Mouse (Mus musculus) heart, embryonic 10.5 days (tissue): ENCODE data around the gene Sco1. TPM values are rescaled to one million over a fixed set of nuclear protein-coding genes. Genes with fewer than 3 reads are reported as not detected.

Source experiments
- DNase-seq: peaks from one replicate; pipeline ENCODE4 v3.0.0-alpha.2; 2017; ENCODE audit warnings: low spot score
- H3K27ac ChIP-seq: fragments of 300-500 bp; sonication (generic); 2 replicates; pipeline ENCODE4 v1.5.1; 2016; ENCODE audit warnings: mild to moderate bottlenecking
- H3K27me3 ChIP-seq: fragments of 300-500 bp; sonication (generic); 2 replicates; pipeline ENCODE4 v1.6.1; 2016; ENCODE audit warnings: mild to moderate bottlenecking; ENCODE audit not compliant: poor library complexity, insufficient read depth, severe bottlenecking
- H3K36me3 ChIP-seq: fragments of 300-500 bp; sonication (generic); 2 replicates; pipeline ENCODE4 v1.6.1; 2016; ENCODE audit warnings: mild to moderate bottlenecking, moderate library complexity
- H3K4me1 ChIP-seq: fragments of 300-500 bp; sonication (generic); 2 replicates; pipeline ENCODE4 v1.6.1; 2016; ENCODE audit warnings: mild to moderate bottlenecking
- H3K4me3 ChIP-seq: fragments of 300-500 bp; sonication (generic); 2 replicates; pipeline ENCODE4 v1.5.1; 2016; ENCODE audit warnings: mild to moderate bottlenecking, moderate library complexity
- H3K9me3 ChIP-seq: fragments of 300-500 bp; sonication (generic); 2 replicates; pipeline ENCODE4 v1.6.1; 2016; ENCODE audit warnings: mild to moderate bottlenecking, moderate library complexity
- WGBS: fragments of 180-500 bp; shearing (Covaris S2); methylation state at CpG from one replicate; pipeline ENCODE4 v1.1.7; 2016; 5-methylcytosine and 5-hydroxymethylcytosine counted together
- microRNA-seq: library from miRNA; unstranded; fragments of <30 nt; microRNA quantifications from one replicate; pipeline ENCODE4, GENCODE M21; 2017
- polyA plus RNA-seq: library from polyadenylated mRNA; unstranded; fragments of >200 nt; fragmentation: Nextera tagmentation; extraction: Ambion mirVana; gene quantifications from 2 replicates; pipeline ENCODE4 v1.2.1, GENCODE M21; 2016

The Sco1 gene
- polyA plus RNA-seq, 1 experiment from 2014 or later, result 21.7 TPM

DNA sequence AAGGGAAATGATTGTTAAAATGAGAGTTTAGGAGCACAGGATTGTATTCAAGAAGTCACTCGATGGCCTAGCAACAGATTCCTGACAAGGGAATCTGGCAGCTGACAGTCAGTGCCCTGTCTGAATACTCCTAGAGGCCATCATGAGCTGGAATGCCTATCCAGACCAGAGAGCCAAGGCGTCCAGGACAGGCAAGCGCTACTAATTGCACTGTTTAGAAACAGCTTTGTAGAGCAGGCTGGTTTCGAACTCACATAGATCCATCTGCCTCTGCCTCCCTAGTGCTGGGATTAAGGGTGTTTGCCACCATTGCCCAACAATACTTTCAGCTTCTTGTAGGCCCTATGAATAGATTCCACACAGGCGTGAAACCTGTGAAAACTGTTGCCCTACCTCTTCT is 61.8 kb downstream of the Sco1 start:
- no peak for DNase-seq
- Histone ChIP-seq H3K4me1 (no peaks in the 10 kb centered on the region), H3K27ac (no peak overlapping the region), H3K4me3 (no peak overlapping the region), H3K36me3 (no peaks in the 10 kb centered on the region), H3K9me3 (no peaks in the 10 kb centered on the region), H3K27me3 (peaks cover 11% of the 10 kb centered on the region; the same call in 1 of the 2 replicates)
- WGBS, result 88% methylated on average over 5 of the region's 5 CpGs

- no peak overlapping the region for H3K27ac ChIP-seq
- peaks cover 4% of the 10 kb centered on the region; the same call in 1 of the 2 replicates for H3K4me1 ChIP-seq
- no peak overlapping the region for H3K4me3 ChIP-seq
- no peaks in the 10 kb centered on the region for H3K36me3 ChIP-seq
- H3K9me3 ChIP-seq, result no peaks in the 10 kb centered on the region
- WGBS, result 82% methylated on average over 12 of the region's 12 CpGs
- DNase-seq, result no peak
- H3K27me3 ChIP-seq, result peaks cover 11% of the 10 kb centered on the region; the same call in 1 of the 2 replicates
Measured at GRCm38 (mm10) chr11:67114901-67115300, 62.4 kb downstream of the Sco1 start.

Small RNA genes within 50 kb of the gene (microRNA-seq; reads per million reads assigned to microRNA genes)
- not detected for gene Mir6923

Other genes with a start within 250 kb of the Sco1 start
- gene Pirt, start 140.7 kb upstream of the Sco1 start, polyA plus RNA-seq, result 6.9 and 13.1 TPM in 2 replicates
- 0.28 TPM in 1 of 2 replicates, not detected in the other for gene Tmem238l, start 96.0 kb upstream of the Sco1 start, polyA plus RNA-seq
- gene Tmem220, start 27.5 kb upstream of the Sco1 start, polyA plus RNA-seq, result 1.7 and 1.8 TPM in 2 replicates
- 21.7 and 22.6 TPM in 2 replicates for gene Adprm, start 76 bp upstream of the Sco1 start, polyA plus RNA-seq
- 0.04 TPM in 2 replicates for gene Myh3, start 25.6 kb downstream of the Sco1 start, polyA plus RNA-seq
- not detected in 2 replicates for gene Myh2, start 118.4 kb downstream of the Sco1 start, polyA plus RNA-seq
- gene Myh1, start 147.4 kb downstream of the Sco1 start, polyA plus RNA-seq, result 0.04 and 0.18 TPM in 2 replicates
- gene Myh4, start 185.4 kb downstream of the Sco1 start, polyA plus RNA-seq, result 0.02 TPM in 1 of 2 replicates, not detected in the other
- 0.02 TPM in 1 of 2 replicates, not detected in the other for gene Myh8, start 224.5 kb downstream of the Sco1 start, polyA plus RNA-seq